Mouse (Mus musculus) liver, postnatal 0 days (tissue): ENCODE results near the gene Vasp.

Experiments used
- CTCF ChIP-seq: sonication (generic); IDR thresholded peaks from 2 replicates; pipeline ENCODE4 v1.5.1; 2016; ENCODE audit warnings: antibody characterized with exemption, low read depth
- EP300 ChIP-seq: IDR thresholded peaks from 2 replicates; pipeline ENCODE4 v1.6.1; 2016; ENCODE audit warnings: antibody characterized with exemption, low read depth, mild to moderate bottlenecking

GRCm38 (mm10) chr7:19306819-19307738 is 35.5 kb upstream of the Vasp start:
- TF ChIP-seq CTCF (no peak), EP300 (no peak)
